Comparison of ENCODE assay signal across 16 mouse cellular contexts in the genomic region with DNA sequence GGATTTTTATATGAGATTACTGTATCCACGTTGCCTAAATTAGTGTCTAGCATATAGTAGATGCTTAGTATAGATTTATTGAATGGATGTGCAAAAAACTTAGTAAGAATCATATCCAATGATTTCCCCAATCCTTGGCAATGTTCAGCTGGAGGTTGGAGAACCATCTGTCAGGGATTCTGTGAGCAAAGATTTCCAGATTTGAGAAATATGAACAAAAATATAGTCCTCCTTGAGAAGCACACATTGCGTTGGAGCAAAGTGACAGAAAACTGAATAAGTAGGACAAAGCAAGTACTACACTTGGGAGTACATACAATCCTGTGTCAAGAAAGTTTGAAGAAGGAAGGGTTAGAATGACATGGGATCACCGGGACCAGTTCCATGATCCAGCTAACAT. TPM values are rescaled to one million over a fixed set of nuclear protein-coding genes. Genes with fewer than 3 reads are reported as not detected.
DNase-seq lines count a peak whose midpoint lies in the region.
"Had no signal": no experiment of that assay in that cellular context is flagged by ENCODE, and none has a peak within 500 bp of the region (broad histone marks: within the 10 kb centered on the region; RNA-seq: fewer than 3 reads in every experiment).

No protein-coding gene starts in this region.

- intact Hi-C loops in left cerebral cortex, postnatal 14 days (cut with DNase I) = no loop called here
- intact Hi-C loops in heart, postnatal 25 days (cut with DNase I) = no loop called here

- peak; percentile 24 to 78 for DNase-seq in frontal cortex, postnatal 36 days (ENCODE audit: low spot score in 2 of 2)
- no peak for DNase-seq in frontal cortex, postnatal 10 days (ENCODE audit: low spot score in 2 of 2)
- DNase-seq in right cerebral cortex, adult 2 months (ENCODE audit: low spot score in 2 of 2) = peak; percentile 48
- no peak for DNase-seq in right cerebral cortex, postnatal 14 days
- peak; percentile 35 to 52 for DNase-seq in left cerebral cortex, postnatal 14 days (ENCODE audit: low spot score in 2 of 2)
- DNase-seq in embryo, embryonic 10 days (ENCODE audit: low spot score) = no peak
- no peak for DNase-seq in heart, postnatal 25 days (ENCODE audit: low spot score)
- DNase-seq: cerebellum, postnatal 10 days; embryo, embryonic 11 days; heart, postnatal 4 days; kidney, postnatal 4 days; lung, adult 18-20 months; lung, postnatal 36 days; thymus, postnatal 36 days had no signal

RNA-seq across cellular contexts. Expression of a gene that starts 8.9 kb away (rescaled TPM):
- total RNA-seq in left cerebral cortex, postnatal 14 days (2021) = 10 to 100 TPM; 23.0 to 27.3 TPM
- total RNA-seq in heart, postnatal 25 days (2021) = under 1 TPM; 0.11 to 0.13 TPM
- total RNA-seq: granulocyte monocyte progenitor cell, adult 5-6 weeks; megakaryocyte-erythroid progenitor cell, adult 5-6 weeks had no signal

RNA-seq across cellular contexts. Expression of a gene that starts 55.1 kb away (rescaled TPM):
- 1 to 10 TPM; 1.3 to 2.0 TPM for total RNA-seq in left cerebral cortex, postnatal 14 days (2021)
- total RNA-seq in heart, postnatal 25 days (2021) = under 1 TPM; 0.22 to 0.42 TPM

Comparison
In these comparisons a context has a peak if more than half of its experiments do, and no peak if none do; other contexts are left out.
1. DNase-seq: peak in frontal cortex, postnatal 36 days (2 of 2), right cerebral cortex, adult 2 months (2 of 2) and left cerebral cortex, postnatal 14 days (2 of 2); none in frontal cortex, postnatal 10 days (0 of 2), right cerebral cortex, postnatal 14 days (single experiment), embryo, embryonic 10 days (single experiment) and heart, postnatal 25 days (single experiment).
2. RNA of a gene that starts 8.9 kb away (total RNA-seq): 23.0 to 27.3 TPM in left cerebral cortex, postnatal 14 days; 0.11 to 0.13 TPM in heart, postnatal 25 days; every median in the first group is over 10 times any median in the second.